Mouse (Mus musculus) mouse trophoblast stem cell (cell line): ENCODE measurements at regions not wholly inside any gene's neighbourhood (a gene's known extent, or its start where the extent isn't known, plus 50 kb on each side); places are given as distances from the start of the nearest gene placed in this dataset.

Experiments
- in situ Hi-C, 2 experiments: fragments of 300-500 bp; cut with MseI, MboI; formaldehyde crosslinking; loops; 2 replicates in 1 of 2; 3 replicates in 1 of 2; pipeline ENCODE4 v1.15.1; 2025

DNA sequence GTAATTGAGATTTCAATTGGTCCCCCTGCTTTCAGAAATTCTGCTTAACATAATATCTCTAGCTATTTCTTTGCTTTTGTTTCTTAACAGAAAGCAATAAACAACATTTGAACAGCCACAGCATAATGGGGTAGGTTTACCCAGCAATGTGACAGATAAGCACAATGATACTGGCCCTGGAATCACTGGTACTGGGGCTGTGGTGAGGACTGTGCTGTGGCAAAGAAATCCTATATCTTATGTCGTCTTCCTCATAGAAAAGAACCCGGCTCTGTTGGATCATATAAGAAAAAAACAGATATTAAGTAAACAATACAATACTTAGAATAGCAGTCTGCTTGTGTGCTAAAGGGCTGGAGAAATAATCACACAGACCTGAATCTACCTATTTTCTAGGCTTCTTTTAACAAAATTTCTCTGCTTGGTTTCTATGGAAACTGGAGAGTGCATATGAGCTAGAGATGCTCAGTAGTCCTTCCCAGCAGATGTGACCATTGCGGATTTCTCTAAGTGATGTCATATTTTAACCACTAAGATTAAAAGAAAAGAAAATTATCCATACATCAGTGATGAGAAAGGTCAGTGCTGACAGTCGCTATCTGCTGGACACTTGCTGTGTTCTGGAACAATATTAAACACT lies 119.8 kb upstream of the Gnao1 start:
- in situ Hi-C loops, result no loop called here

DNA sequence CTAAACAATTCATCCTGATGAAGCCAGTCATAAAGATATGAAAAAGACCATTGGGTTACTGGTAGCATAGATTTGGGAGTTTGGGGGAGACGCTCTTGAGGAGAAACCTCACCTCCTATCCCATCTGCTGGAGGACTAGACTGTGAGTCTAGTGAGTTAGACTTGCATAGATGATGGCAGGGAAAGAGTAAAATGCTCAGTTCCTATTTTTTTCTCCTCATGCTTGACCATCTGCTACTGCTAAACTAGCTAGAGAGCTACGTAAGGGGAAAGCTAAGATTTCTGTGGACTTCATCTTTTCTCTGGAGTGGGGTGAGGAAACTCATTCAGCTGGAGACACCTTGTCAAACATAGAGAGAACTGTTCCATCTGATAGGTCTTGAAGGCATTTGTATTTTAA lies 118.4 kb upstream of the Gnao1 start:
- in situ Hi-C loops, result no loop called here

DNA sequence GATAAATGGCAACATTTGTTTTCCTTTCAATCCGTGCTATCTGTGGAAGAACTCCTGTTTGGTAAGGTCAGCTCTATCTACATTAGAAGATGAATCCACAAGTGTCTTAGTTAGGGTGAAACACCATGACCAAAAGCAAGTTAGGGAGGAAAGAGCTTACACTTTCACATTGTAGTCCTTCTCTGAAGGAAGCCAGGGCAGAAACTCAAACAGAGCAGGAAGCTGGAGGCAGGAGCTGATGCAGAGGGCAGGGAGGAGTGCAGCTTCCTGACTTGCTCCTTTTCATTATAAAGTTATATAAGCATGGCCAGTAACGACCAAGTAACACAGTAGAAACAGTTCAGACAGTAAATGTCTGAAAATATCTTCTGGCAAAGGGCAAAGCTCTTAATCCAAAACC lies 117.9 kb upstream of the Gnao1 start:
- in situ Hi-C loops, result no loop called here

DNA sequence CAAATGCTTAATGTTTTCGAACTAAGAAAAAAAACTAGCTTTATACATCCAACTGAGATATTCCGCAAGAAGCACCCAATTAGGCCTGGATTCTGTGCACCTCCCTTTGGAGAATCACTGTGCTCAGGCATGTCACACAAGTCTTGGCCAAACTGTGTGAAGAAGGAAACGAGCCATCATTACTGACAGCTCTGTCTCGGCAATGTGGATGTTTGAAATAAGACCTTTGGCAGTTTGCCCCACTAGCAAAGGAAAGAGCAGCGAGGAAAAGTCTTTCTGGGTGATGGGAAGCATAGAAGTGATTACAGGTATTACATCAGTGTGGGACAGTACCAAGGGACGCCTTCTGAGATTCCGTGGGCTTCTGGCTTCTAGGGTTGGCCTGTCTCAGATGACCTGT lies 112.6 kb upstream of the Gnao1 start:
- in situ Hi-C loops, result no loop called here

DNA sequence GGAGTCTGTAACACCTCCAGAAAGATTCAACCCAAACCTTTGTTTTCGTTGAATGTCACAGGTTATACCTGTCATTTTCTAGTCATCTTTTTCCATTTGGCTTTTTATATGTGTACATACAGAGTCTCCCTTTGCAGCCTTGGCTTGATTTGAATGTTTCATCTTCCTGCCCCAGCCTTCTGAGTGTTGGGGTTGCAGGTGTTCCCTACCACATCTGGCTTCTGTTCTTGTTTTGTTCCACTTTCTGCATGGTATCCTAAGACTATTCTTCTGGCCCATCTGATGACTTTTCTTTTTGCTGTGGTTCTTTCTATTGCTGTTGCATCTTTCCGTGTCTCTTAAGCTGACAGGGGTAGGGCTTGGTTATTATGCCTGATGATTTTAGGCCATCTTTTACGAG lies 111.3 kb upstream of the Gnao1 start:
- in situ Hi-C loops, result no loop called here

DNA sequence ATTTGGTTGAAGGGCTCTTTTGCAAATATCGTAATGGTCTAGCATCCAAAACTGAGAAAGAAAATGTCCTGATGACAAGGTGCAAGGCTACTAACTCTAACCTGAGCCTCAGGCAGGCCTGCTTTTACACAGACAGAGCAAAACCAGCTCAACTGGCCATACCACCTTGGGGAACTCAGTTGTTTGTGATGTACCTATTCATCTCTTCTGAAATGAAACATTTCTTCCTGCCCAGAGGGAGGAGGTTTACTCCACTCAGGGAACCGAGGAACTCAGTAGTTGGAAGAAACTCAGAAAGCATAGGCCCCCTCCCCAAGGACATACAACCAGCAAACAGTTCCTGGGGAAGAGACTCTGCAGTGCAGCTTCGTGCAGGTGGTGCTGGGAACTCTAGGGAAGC lies 108.4 kb upstream of the Gnao1 start:
- in situ Hi-C loops, result no loop called here

DNA sequence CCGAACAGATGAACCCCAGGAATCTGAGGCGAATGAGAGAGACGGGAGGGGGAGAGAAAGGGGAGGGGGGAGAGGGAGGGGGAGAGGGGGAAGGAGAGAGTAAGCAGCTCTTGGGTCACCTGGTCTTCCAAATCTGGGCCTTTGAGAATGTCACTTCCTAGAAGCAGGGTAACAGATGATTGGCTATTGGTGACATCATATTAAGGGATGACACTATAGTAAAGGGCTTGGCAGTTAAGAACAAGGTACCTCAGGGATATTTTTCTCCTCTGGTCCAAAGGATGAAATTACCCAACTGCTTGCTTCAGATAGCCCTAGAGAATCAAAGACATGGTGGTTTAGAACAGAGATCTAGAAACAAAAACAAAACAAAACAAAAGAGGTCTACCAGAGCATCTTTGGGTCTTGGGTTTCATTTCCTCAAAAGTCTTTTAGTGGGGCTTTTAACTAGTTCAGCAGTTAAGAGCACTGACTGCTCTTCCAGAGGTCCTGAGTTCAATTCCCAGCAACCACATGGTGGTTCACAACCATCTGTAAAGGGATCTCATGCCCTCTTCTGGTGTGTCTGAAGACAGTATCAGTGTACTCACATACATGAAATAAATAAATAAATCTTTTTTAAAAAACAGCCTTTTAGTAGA lies 97.6 kb upstream of the Gnao1 start:
- in situ Hi-C loops, result no loop called here

DNA sequence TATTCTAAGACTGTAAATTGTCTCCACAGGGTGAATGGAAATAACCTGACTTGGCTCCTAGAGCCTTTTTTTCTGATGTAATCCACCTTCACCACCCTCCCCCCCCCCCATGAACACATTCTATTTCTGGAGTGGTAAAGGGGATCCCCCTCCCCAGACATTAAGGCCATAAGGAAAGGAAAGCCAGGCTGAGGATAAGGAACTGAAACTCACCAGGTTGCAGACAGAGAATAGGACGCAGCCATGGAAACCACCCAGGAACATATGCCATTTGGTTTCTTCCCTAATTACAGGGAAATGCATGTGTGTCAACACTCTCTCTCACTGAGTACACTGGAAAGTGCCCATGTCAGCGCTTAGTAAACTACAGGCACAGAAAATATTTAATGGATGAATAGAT lies 96.5 kb upstream of the Gnao1 start:
- in situ Hi-C loops, result no loop called here

DNA sequence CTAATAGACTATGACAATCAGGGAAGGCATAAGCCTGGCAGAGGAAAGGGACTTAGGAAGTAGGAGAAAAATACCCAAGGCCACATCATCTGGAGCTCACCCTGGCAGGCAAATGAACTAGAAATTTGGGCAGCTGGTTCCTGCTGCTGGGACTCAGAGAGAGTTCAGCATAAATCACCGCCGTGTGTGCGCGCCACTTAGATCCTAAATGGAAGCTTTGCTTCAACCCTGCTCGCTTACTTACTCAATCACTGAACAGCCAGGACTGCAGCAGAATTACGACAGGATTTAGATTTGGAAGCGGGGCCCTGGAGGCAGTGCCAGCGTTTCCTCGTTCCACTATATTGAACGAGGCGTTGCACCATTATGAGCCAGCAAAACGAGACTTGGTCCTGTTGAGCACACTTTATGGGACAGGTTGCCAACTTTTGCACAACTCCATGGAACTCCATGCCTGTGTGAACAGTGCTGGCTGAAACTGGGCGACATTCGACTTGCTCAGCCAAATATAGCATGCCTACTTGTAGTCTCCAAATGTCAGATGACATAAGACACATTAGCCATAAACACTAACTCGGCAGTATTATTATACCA lies 84.8 kb upstream of the Gnao1 start:
- in situ Hi-C loops, result no loop called here

DNA sequence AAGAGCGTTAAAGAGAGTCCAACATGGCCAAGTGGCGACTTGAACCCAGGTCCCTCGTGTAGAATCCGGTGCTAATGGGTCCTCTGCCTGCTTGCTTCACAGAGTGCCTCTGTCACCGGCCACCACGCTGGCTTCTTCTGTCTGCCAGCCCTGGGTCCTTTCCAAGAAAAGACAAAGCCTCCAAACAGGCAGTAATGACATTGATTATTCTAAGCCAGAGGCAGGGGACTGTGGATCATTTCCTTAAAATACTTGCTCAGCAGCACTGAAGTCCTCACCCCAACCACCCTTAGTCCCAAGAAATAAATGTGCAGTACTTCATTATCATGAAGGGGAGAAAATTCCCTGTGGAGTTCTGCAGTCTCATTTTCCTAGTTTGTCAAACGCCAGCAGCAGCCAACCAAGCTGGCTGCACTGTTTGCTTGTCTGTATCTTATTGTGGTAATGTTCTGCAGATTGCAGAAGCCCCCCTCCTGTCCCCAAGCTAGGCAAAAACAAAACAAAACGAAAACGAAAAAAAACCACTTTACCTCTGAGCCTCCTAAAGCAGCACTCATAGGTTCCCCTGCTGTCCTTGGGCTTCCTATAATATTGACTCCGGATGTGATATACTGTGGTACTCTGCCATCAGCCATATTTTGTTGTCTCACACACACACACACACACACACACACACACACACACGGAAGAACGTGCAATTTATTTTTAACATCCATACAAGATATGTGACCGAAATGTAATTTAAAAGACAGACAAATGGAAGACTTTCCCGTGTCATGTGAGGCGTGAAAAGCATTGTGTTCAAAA lies 80.4 kb upstream of the Gnao1 start:
- in situ Hi-C loops, result no loop called here

DNA sequence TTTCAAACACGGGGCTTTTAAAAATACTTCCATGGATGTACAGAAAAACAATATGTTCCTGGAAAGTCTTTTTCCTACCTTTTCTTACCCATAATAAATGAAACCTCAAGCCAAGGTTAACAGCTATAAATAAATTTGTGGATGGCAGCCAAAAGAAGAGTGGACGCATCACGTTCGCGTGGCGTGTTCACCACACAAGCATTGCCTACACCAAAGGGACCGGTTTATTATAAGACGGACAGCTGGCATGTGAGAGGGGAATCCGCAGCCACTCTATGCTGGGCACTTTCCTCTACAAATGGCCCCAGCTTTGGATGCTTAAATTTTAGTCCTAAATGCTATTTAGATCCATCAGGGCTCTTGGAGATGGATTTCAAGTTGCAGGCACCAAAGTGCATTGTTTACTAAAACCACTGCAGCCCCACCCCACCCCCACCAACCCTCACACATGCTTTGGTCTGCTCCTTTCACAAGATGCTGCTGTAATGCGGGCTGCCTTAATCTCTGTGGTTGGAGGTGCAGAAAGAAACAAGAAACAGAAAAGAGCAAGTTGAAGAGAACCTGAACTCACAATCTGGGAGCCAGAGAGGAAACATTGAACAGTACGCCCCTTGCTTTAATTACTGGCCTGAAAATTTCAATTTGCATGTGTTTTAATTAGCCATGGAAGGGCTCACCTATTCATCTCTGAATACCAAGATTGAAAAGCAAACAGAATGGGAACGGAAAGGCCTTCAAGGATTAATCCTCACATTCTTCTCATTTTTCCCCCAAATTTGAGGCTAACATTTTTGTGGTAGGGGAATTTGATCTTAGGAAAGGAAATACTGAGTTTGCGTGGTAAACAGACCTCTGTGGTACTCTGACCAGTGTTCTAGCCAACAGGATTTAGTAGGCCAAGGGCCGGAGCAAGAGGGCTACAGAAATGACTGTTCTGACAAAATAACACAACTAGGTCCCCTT lies 78.7 kb upstream of the Gnao1 start:
- in situ Hi-C loops, result no loop called here

DNA sequence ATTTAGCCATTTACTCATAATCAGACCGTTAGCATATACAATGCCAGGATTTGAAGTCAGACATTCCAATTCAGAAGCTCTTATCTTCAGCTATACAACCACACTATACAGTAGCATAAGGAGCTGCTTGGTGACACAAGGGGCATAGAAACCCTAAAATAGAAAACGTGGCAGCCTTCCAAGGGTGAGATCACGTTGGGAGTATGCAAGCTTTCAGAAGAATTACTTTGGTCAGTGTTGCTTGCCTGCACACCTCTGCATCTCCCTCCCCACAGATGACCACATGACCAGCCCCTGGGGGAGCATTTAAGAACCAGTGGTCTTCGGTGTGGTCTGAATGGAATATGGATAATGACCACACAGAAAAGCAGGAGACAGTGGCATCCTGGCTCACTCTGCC lies 74.9 kb upstream of the Gnao1 start:
- in situ Hi-C loops, result no loop called here

DNA sequence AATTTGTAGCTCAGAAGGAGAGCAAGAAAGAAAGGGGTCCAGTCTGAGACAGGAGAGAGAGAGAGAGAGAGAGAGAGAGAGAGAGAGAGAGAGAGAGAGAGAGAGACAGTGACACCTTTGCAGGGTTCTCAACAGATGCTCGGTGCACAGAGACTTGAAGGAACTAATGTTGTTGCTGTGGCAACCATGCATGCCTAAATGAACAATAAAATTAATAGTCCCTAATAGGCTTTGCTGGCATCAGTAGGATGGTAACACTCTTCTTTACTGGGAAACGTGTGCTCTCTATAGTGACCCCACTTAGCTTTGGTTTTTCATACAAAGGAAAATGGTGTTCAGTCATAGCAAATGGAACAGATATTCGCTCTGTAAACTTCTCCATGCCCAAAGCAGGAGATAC lies 69.5 kb upstream of the Gnao1 start:
- in situ Hi-C loops, result no loop called here

DNA sequence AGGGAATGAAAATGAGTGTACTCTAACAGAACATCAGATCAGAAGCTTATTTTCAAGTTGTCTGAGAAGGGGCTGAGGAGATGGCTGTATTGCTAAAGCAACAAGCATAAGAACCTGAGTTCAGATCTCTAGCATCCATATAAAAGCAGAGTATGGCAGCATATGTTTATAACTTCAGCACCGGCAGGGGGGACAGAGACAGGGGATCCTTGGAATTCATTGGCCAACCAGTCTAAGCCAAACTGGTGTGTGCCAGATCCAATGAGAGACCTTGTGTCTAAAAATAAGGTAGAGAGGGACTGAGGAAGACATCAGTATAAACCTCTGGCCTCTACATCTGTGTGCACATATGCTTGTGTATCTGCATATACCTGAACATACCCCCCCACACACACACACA lies 61.0 kb upstream of the Gnao1 start:
- in situ Hi-C loops, result no loop called here

DNA sequence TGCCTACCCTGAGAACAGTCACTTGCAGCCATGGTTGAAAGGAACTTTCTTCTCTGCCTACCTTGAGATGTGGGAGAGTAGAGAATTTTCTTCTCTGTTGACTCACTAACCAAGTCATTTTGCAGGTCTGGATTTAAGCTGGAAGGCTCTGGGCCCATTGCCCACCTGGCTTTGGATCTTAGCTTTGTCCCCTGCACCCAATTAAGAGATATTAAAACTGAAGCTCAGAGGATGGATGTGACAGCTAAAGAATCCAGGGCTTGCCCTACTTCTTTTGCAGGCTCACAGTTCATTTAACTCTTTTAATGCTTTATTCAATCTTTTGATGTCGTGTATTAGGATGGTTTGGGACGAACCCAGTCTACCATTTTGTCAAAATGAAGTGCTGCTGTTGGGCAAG lies 58.8 kb upstream of the Gnao1 start:
- in situ Hi-C loops, result no loop called here

DNA sequence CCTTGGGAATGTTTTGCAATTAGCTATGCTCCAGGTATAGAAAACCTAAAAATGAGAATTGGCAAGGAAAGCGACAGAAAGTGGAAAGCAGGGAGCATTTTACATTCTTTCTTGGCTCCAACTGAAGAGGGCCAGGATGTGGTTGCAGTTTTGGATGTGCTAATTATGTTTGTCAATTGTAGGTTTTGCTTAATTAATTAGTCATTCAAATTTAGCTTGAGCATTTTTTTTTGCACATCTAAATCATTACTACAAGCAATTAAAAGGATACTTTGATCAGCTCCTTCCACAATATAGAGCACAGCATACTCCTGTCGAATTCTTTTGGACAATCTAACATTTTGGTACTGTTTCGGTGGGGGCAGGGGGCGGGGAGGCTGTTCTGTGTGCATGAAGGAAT lies 53.8 kb upstream of the Gnao1 start:
- in situ Hi-C loops, result no loop called here
